Mouse (Mus musculus) heart, adult 2 months (tissue): ENCODE results near the gene Gm49388. TPM values are rescaled to one million over a fixed set of nuclear protein-coding genes. Genes with fewer than 3 reads are reported as not detected.
A peak's percentile ranks its signal among the peaks of the same experiment; 100 is the strongest.

ENCODE experiments used
- DNase-seq, 2 experiments: peaks; one replicate each; pipeline ENCODE4 v3.0.0; 2021
- H3K27ac ChIP-seq: fragments of 200-600 bp; 2 replicates; pipeline ENCODE4 v1.8.1; 2022
- H3K27me3 ChIP-seq: fragments of 200-500 bp; 2 replicates; pipeline ENCODE4 v1.6.1; 2012; ENCODE audit warnings: mild to moderate bottlenecking, low read length, inconsistent platforms, mixed read lengths; ENCODE audit not compliant: control insufficient read depth, insufficient read depth
- H3K36me3 ChIP-seq: fragments of 200-500 bp; 2 replicates; pipeline ENCODE4 v1.6.1; 2012; ENCODE audit warnings: low read length, inconsistent platforms; ENCODE audit not compliant: control insufficient read depth, insufficient read depth
- H3K4me1 ChIP-seq: fragments of 200-500 bp; 2 replicates; pipeline ENCODE4 v1.6.1; 2011; ENCODE audit warnings: low read length; ENCODE audit not compliant: control insufficient read depth, insufficient read depth
- H3K4me3 ChIP-seq: fragments of 200-600 bp; 2 replicates; pipeline ENCODE4 v1.8.1; 2022
- H3K79me2 ChIP-seq: fragments of 200-500 bp; replicated peaks from 2 replicates; pipeline ENCODE4 v1.6.1; 2012; ENCODE audit warnings: mild to moderate bottlenecking, inconsistent platforms, low read length, moderate library complexity, mixed read lengths; ENCODE audit not compliant: control insufficient read depth, insufficient read depth
- H3K9ac ChIP-seq: fragments of 200-500 bp; 2 replicates; pipeline ENCODE4 v1.6.1; 2012; ENCODE audit warnings: low read depth, mild to moderate bottlenecking, control low read depth, inconsistent platforms, low read length, mixed read lengths
- CTCF ChIP-seq: fragments of 200-600 bp; IDR thresholded peaks from 2 replicates; pipeline ENCODE4 v1.8.1; 2022; ENCODE audit warnings: antibody characterized with exemption, mild to moderate bottlenecking, moderate library complexity
- EP300 ChIP-seq: fragments of 200-500 bp; IDR thresholded peaks from 2 replicates; pipeline ENCODE4 v1.6.1; 2011; ENCODE audit warnings: low read depth, low read length, control low read depth; ENCODE audit not compliant: insufficient read depth
- POLR2A ChIP-seq: fragments of 200-500 bp; IDR thresholded peaks from 2 replicates; pipeline ENCODE4 v1.6.1; 2011; ENCODE audit warnings: mild to moderate bottlenecking, low read depth, low read length, control low read depth; ENCODE audit not compliant: insufficient read depth
- WGBS: fragments of 180-500 bp; shearing (Covaris S2); methylation state at CpG from one replicate; pipeline ENCODE4 v1.1.7; 2018; 5-methylcytosine and 5-hydroxymethylcytosine counted together
- intact Hi-C: fragments of 180-260 bp; cut with DNase I; formaldehyde crosslinking; loops from one replicate; pipeline ENCODE4 v1.15.1; 2025
- polyA plus RNA-seq: library from polyadenylated mRNA; depleted of rRNA; stranded (reverse); fragments of >200 nt; gene quantifications from 2 replicates; pipeline ENCODE4 v1.2.3, GENCODE M21; 2012
- total RNA-seq, 2 experiments: library from RNA; stranded (reverse); gene quantifications; 2 replicates each; pipeline ENCODE4 v1.2.3; 2021

The Gm49388 gene
- total and polyA plus RNA-seq, 3 experiments, result 1.6 to 2.6 TPM; not detected in 1

GRCm38 (mm10) chr7:127766851-127767609 is 18.4 kb upstream of the Gm49388 start:
- Histone ChIP-seq H3K4me3 (no peak overlapping the region), H3K4me1 (peaks cover 4% of the 10 kb centered on the region; the same call in 1 of the 2 replicates), H3K27ac (no peak overlapping the region), H3K36me3 (no peaks in the 10 kb centered on the region), H3K9ac (no peak overlapping the region), H3K27me3 (no peaks in the 10 kb centered on the region), H3K79me2 (no peaks in the 10 kb centered on the region)
- DNase-seq, result no peak
- intact Hi-C loops, result loop anchor here (5.0 to 10.0 kb wide), 2 partner anchors 180 to 252 kb away; partner anchors contain the start of genes Ccdc189, Gm42715, Rnf40 and Srcap
- TF ChIP-seq POLR2A, result no peak
- TF ChIP-seq EP300, result no peak
- TF ChIP-seq CTCF, result no peak
- 72% methylated on average over 17 of the region's 17 CpGs for WGBS

- Histone ChIP-seq H3K36me3 (no peaks in the 10 kb centered on the region), H3K4me3 (no peak overlapping the region), H3K4me1 (peaks cover 4% of the 10 kb centered on the region; the same call in 1 of the 2 replicates), H3K27me3 (no peaks in the 10 kb centered on the region), H3K9ac (no peak overlapping the region), H3K79me2 (no peaks in the 10 kb centered on the region), H3K27ac (no peak overlapping the region)
- no peak for TF ChIP-seq CTCF
- intact Hi-C loops, result loop anchor here (5.0 to 10.0 kb wide), 2 partner anchors 181 to 253 kb away; partner anchors contain the start of genes Ccdc189, Gm42715, Rnf40 and Srcap
- WGBS, result 92% methylated on average over 19 of the region's 19 CpGs
- no peak for DNase-seq
Observed at GRCm38 (mm10) chr7:127767671-127768345, 17.6 kb upstream of the Gm49388 start.

GRCm38 (mm10) chr7:127768346-127768996 is 16.9 kb upstream of the Gm49388 start:
- peaks cover 4% of the 10 kb centered on the region; the same call in 1 of the 2 replicates for H3K4me1 ChIP-seq
- H3K4me3 ChIP-seq, result no peak overlapping the region
- H3K27me3 ChIP-seq, result no peaks in the 10 kb centered on the region
- intact Hi-C loops, result loop anchor here (5.0 to 10.0 kb wide), 2 partner anchors 181 to 254 kb away; partner anchors contain the start of genes Ccdc189, Gm42715, Rnf40 and Srcap
- H3K79me2 ChIP-seq, result no peaks in the 10 kb centered on the region
- no peaks in the 10 kb centered on the region for H3K36me3 ChIP-seq
- no peak overlapping the region for H3K9ac ChIP-seq
- WGBS, result 66% methylated on average over 13 of the region's 13 CpGs
- peak overlapping the region; percentile 38; the same call in 1 of the 2 replicates for H3K27ac ChIP-seq
- TF ChIP-seq POLR2A (no peak), CTCF (peak; percentile 23), EP300 (no peak)
- DNase-seq, result no peak

GRCm38 (mm10) chr7:127768997-127769593 is 16.3 kb upstream of the Gm49388 start:
- Histone ChIP-seq H3K27me3 (no peaks in the 10 kb centered on the region), H3K9ac (peak overlapping the region; percentile 53), H3K4me3 (peak overlapping the region; percentile 93), H3K4me1 (peaks cover 4% of the 10 kb centered on the region; the same call in 1 of the 2 replicates), H3K36me3 (no peaks in the 10 kb centered on the region), H3K79me2 (no peaks in the 10 kb centered on the region), H3K27ac (peak overlapping the region; percentile 93)
- DNase-seq, result peak; percentile 94 to 95
- WGBS, result 3% methylated on average over 16 of the region's 16 CpGs
- intact Hi-C loops, result loop anchor here (5.0 to 10.0 kb wide), 2 partner anchors 182 to 254 kb away; partner anchors contain the start of genes Ccdc189, Gm42715, Rnf40 and Srcap
- TF ChIP-seq POLR2A, result peak; percentile 49
- peak; percentile 72 for TF ChIP-seq EP300
- no peak for TF ChIP-seq CTCF

- under 1% methylated on average over 24 of the region's 24 CpGs for WGBS
- H3K27me3 ChIP-seq, result no peaks in the 10 kb centered on the region
- H3K27ac ChIP-seq, result peak within 1 kb of the TSS; percentile 93
- peaks cover 4% of the 10 kb centered on the region; the same call in 1 of the 2 replicates for H3K4me1 ChIP-seq
- intact Hi-C loops, result loop anchor here (5.0 to 10.0 kb wide), 2 partner anchors 182 to 255 kb away; partner anchors contain the start of genes Ccdc189, Gm42715, Rnf40 and Srcap
- no peak for TF ChIP-seq CTCF
- TF ChIP-seq EP300, result no peak
- TF ChIP-seq POLR2A, result peak; percentile 98
- no peaks in the 10 kb centered on the region for H3K36me3 ChIP-seq
- peak within 1 kb of the TSS; percentile 93 for H3K4me3 ChIP-seq
- no peaks in the 10 kb centered on the region for H3K79me2 ChIP-seq
- H3K9ac ChIP-seq, result peak within 1 kb of the TSS; percentile 99
- DNase-seq, result peak; percentile 93 to 94
Observed at GRCm38 (mm10) chr7:127769651-127770038, 15.8 kb upstream of the Gm49388 start, which contains the start of gene Orai3. Orai3 (plus strand) TSS chr7:127769815.
